Mouse (Mus musculus) lung, adult 2 months (tissue): Measurements from ENCODE around the gene Mfsd11.

Source experiments
- CTCF ChIP-seq: fragments of 200-500 bp; IDR thresholded peaks from 2 replicates; pipeline ENCODE4 v1.5.1; 2011; ENCODE audit warnings: mild to moderate bottlenecking, low read length, control low read depth; ENCODE audit not compliant: insufficient read depth
- POLR2A ChIP-seq: fragments of 200-500 bp; IDR thresholded peaks from 2 replicates; pipeline ENCODE4 v1.6.1; 2011; ENCODE audit warnings: low read depth, mild to moderate bottlenecking, control low read depth, low read length, borderline replicate concordance; ENCODE audit errors: extremely low read depth

GRCm38 (mm10) chr11:116814076-116814883 is 38.0 kb upstream of the Mfsd11 start:
- TF ChIP-seq CTCF = no peak
- TF ChIP-seq POLR2A = no peak
